Comparison of ENCODE assay signal across 18 mouse cellular contexts in the genomic region with DNA sequence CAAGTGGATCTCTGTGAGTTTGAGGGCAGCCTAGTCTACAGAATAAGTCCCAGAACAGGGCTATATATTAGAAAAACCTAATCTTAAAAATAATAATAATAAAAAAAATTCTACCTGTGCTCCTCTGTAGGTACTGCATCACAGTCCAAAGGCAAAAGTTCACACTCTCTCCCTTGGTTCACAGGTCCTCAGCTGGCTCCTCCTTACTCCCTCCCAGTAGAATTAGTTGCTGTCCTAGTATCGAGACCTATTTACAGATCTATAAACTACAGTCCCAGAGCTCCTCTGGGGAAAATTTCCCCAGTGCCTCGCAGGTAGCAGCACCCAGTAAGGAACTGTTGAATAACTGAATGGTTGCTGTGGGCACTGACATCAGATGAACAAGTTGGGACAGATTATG. TPM values are rescaled to one million over a fixed set of nuclear protein-coding genes. Genes with fewer than 3 reads are reported as not detected.
"Had no signal": no experiment of that assay in that cellular context is flagged by ENCODE, and none has a peak within 500 bp of the region (broad histone marks: within the 10 kb centered on the region; RNA-seq: fewer than 3 reads in every experiment).

No protein-coding gene starts in this region.

- DNase-seq: kidney, postnatal 10 days; kidney, postnatal 4 days; lung, embryonic 14.5 days; lung, postnatal 10 days; lung, postnatal 4 days; right cerebral cortex, postnatal 14 days had no signal

- H3K9ac ChIP-seq: hindbrain, embryonic 13.5 days; lung, embryonic 14.5 days; midbrain, embryonic 12.5 days had no signal

- ATAC-seq: hindbrain, postnatal 0 days had no signal

- H3K9me3 ChIP-seq: hindbrain, embryonic 13.5 days; limb, embryonic 10.5 days; midbrain, embryonic 12.5 days had no signal

- H3K4me1 ChIP-seq: hindbrain, embryonic 13.5 days; limb, embryonic 10.5 days; midbrain, embryonic 12.5 days had no signal

- H3K36me3 ChIP-seq: hindbrain, embryonic 13.5 days; limb, embryonic 10.5 days; midbrain, embryonic 12.5 days had no signal

- H3K27ac ChIP-seq: hindbrain, embryonic 13.5 days; hindbrain, postnatal 0 days; left cerebral cortex, adult 2 months; limb, embryonic 10.5 days; midbrain, embryonic 12.5 days had no signal

- H3K27me3 ChIP-seq: hindbrain, embryonic 13.5 days; midbrain, embryonic 12.5 days had no signal

- H3K4me2 ChIP-seq: hindbrain, embryonic 13.5 days; lung, embryonic 14.5 days; midbrain, embryonic 12.5 days had no signal

- H3K4me3 ChIP-seq: hindbrain, embryonic 13.5 days; left cerebral cortex, adult 2 months; limb, embryonic 10.5 days; midbrain, embryonic 12.5 days had no signal

RNA-seq across cellular contexts. Expression of a gene that starts 19.7 kb away (rescaled TPM):
- polyA plus RNA-seq: hindbrain, embryonic 13.5 days; hindbrain, postnatal 0 days; intestine, embryonic 14.5 days; kidney, embryonic 14.5 days; lung, embryonic 14.5 days; midbrain, embryonic 12.5 days; midbrain, postnatal 0 days; neural tube, embryonic 14.5 days had no signal

RNA-seq across cellular contexts. Expression of a gene that starts 45.2 kb away (rescaled TPM):
- polyA plus RNA-seq: hindbrain, embryonic 13.5 days; intestine, embryonic 14.5 days; kidney, embryonic 14.5 days; limb, embryonic 10.5 days; lung, embryonic 14.5 days; midbrain, embryonic 12.5 days; stomach, embryonic 16.5 days; urinary bladder, adult 2 months had no signal

RNA-seq across cellular contexts. Expression of a gene that starts 45.3 kb away (rescaled TPM):
- polyA plus RNA-seq: hindbrain, embryonic 13.5 days; hindbrain, postnatal 0 days; intestine, embryonic 14.5 days; kidney, embryonic 14.5 days; limb, embryonic 10.5 days; limb, embryonic 14.5 days; lung, embryonic 14.5 days; midbrain, embryonic 12.5 days; midbrain, postnatal 0 days; neural tube, embryonic 14.5 days; stomach, embryonic 16.5 days; urinary bladder, adult 2 months had no signal
